Mouse (Mus musculus) left cerebral cortex, postnatal 10 days (tissue): Measurements from ENCODE around the gene H2-K1. TPM values are rescaled to one million over a fixed set of nuclear protein-coding genes. Genes with fewer than 3 reads are reported as not detected.

Source experiments
- DNase-seq, 2 experiments: peaks; one replicate each; pipeline ENCODE4 v3.0.0; 2021 to 2022; ENCODE audit warnings: low spot score in 2 of 2, mixed read lengths in 1 of 2; ENCODE audit errors: extremely low spot score in 1 of 2
- intact Hi-C: fragments of 180-260 bp; cut with DNase I; formaldehyde crosslinking; loops from one replicate; pipeline ENCODE4 v1.15.1; 2025
- microRNA-seq: library from miRNA; unstranded; fragments of <30 nt; microRNA quantifications from one replicate; pipeline ENCODE4 v1.2.0, GENCODE M21; 2022
- total RNA-seq, 2 experiments: library from RNA; stranded (reverse); gene quantifications; 2 replicates each; pipeline ENCODE4 v1.2.3; 2021

The H2-K1 gene
- total RNA-seq, 2 experiments from 2014 or later = 10.6 to 11.8 TPM

DNA sequence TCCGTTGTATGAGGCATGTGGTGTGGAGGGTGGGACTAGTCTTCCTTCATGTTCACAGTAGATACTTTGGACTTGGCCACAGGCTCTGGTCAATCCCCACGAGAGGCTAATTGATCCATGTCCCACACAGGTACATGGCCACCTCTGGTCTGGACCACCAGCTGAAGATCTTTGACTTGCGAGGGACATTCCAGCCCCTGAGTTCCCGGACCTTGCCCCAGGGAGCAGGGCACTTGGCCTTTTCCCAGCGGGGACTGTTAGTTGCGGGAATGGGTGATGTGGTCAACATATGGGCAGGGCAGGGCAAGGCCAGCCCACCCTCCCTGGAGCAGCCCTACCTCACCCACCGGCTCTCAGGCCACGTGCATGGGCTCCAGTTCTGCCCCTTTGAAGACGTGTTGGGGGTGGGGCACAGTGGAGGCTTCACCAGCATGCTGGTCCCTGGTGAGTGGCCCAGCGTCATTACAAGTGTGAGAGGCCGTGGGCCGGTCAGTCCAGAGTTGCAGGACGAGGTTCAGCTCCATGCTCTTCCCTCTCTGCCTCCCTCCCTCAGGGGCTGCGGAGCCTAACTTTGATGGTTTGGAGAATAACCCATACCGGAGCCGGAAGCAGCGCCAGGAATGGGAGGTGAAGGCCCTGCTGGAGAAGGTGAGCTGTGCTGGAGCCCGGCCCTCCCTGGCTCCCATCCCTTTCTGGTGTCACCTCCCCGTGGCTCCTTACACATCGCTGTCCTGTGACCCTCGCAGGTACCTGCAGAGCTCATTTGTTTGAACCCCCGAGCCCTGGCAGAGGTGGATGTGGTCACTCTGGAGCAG is 51.9 kb downstream of the H2-K1 start:
- DNase-seq = peak in 1 of 2 experiments; percentile 32
- intact Hi-C loops = no loop called here

DNA sequence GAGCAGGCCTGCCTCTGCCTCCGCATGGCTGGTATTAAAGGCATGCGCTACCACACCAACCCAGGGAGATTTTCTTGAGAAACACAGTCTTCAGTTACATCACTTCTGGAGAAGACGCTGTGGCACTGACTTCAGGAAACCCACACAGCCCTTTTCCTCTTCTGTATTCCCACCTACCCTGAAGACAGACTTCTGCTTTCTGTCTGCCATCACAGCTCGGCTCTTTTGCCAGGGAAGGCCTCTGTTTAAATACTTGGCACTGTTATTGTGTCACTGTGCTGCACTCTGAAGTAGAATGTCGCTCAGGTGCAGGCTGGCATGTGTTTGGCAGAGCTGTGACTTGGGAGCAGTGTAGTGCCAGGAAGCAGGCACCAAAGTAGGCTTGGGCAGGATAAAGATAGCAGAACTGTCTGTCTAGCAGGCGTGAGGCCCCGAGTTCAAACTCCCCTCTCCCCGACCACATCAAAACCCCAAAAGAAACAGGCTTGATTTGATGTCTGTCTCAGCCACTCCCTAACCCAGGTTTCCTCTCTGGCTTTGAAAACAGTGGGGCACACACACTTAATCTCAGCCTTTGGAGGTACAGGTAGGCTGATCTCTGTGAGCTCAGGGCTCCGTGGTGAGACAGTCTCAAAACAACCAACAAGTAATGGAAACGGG is 52.6 kb downstream of the H2-K1 start:
- no peak for DNase-seq
- intact Hi-C loops = no loop called here

Small RNA genes within 50 kb of the gene (microRNA-seq; reads per million reads assigned to microRNA genes)
- gene Mir219a-1 (not detected), gene Mir219c (not detected)

Other genes starting within 250 kb of the H2-K1 start
- 100 to 1,000 TPM; 336 to 350 TPM for gene Rab11b, start 239.8 kb downstream of the H2-K1 start, total RNA-seq
- 1 to 10 TPM; 5.2 to 9.1 TPM for gene Angptl4, start 218.5 kb downstream of the H2-K1 start, total RNA-seq
- gene Kank3, start 189.8 kb downstream of the H2-K1 start, total RNA-seq = 10 to 100 TPM; 37.9 to 38.2 TPM
- 100 to 1,000 TPM; 861 to 875 TPM for gene Rps28, start 175.8 kb downstream of the H2-K1 start, total RNA-seq
- 100 to 1,000 TPM; 225 to 228 TPM for gene Ndufa7, start 175.8 kb downstream of the H2-K1 start, total RNA-seq
- 10 to 100 TPM; 24.1 to 26.4 TPM for gene Cd320, start 157.3 kb downstream of the H2-K1 start, total RNA-seq
- not detected for gene Gm7029, start 126.5 kb downstream of the H2-K1 start, total RNA-seq
- gene Kifc1, start 109.7 kb downstream of the H2-K1 start, total RNA-seq = 1 to 10 TPM; 3.9 to 7.1 TPM
- gene Platr17, start 95.2 kb downstream of the H2-K1 start, total RNA-seq = 1 to 10 TPM; 1.2 TPM
- 10 to 100 TPM; 26.5 to 28.1 TPM for gene Daxx, start 90.9 kb downstream of the H2-K1 start, total RNA-seq
- gene Tapbp, start 84.4 kb downstream of the H2-K1 start, total RNA-seq = 10 to 100 TPM; 33.0 to 34.7 TPM
- gene Zbtb22, start 84.4 kb downstream of the H2-K1 start, total RNA-seq = 10 to 100 TPM; 35.0 to 35.8 TPM
- gene Rgl2, start 70.8 kb downstream of the H2-K1 start, total RNA-seq = 10 to 100 TPM; 67.1 to 68.4 TPM
- gene Pfdn6, start 60.0 kb downstream of the H2-K1 start, total RNA-seq = 10 to 100 TPM; 89.2 to 96.1 TPM
- 10 to 100 TPM; 20.5 to 20.9 TPM for gene Wdr46, start 59.7 kb downstream of the H2-K1 start, total RNA-seq
- gene B3galt4, start 48.9 kb downstream of the H2-K1 start, total RNA-seq = 1 to 10 TPM; 5.2 to 9.8 TPM
- 10 to 100 TPM; 71.3 to 77.5 TPM for gene Vps52, start 44.5 kb downstream of the H2-K1 start, total RNA-seq
- 100 to 1,000 TPM; 440 to 443 TPM for gene Rps18, start 44.3 kb downstream of the H2-K1 start, total RNA-seq
- gene Ring1, start 24.3 kb upstream of the H2-K1 start, total RNA-seq = 10 to 100 TPM; 23.2 to 24.9 TPM
- 10 to 100 TPM; 29.7 to 32.0 TPM for gene H2-Ke6, start 27.7 kb upstream of the H2-K1 start, total RNA-seq
- 100 to 1,000 TPM in 1 of 2 experiments, 10 to 100 TPM in 1; 90.7 to 101 TPM for gene Slc39a7, start 31.3 kb upstream of the H2-K1 start, total RNA-seq
- 10 to 100 TPM; 74.8 to 78.7 TPM for gene Rxrb, start 31.5 kb upstream of the H2-K1 start, total RNA-seq
- gene Col11a2, start 39.1 kb upstream of the H2-K1 start, total RNA-seq = 10 to 100 TPM; 12.2 to 14.3 TPM
- under 1 TPM in 1 of 2 experiments, not detected in 1; 0.55 TPM for gene H2-Oa, start 92.0 kb upstream of the H2-K1 start, total RNA-seq
- 10 to 100 TPM; 26.6 to 27.7 TPM for gene H2-DMa, start 119.2 kb upstream of the H2-K1 start, total RNA-seq
- 100 to 1,000 TPM; 266 to 271 TPM for gene Brd2, start 122.3 kb upstream of the H2-K1 start, total RNA-seq
- 1 to 10 TPM in 1 of 2 experiments, under 1 TPM in 1; 0.99 to 1.4 TPM for gene H2-DMb2, start 143.0 kb upstream of the H2-K1 start, total RNA-seq
- gene H2-DMb1, start 152.7 kb upstream of the H2-K1 start, total RNA-seq = 1 to 10 TPM; 1.2 to 1.8 TPM
- 1 to 10 TPM; 2.7 to 3.3 TPM for gene Tap1, start 187.2 kb upstream of the H2-K1 start, total RNA-seq
- 1 to 10 TPM in 1 of 2 experiments, under 1 TPM in 1; 0.66 to 2.2 TPM for gene Psmb9, start 187.4 kb upstream of the H2-K1 start, total RNA-seq
- gene Psmb8, start 197.4 kb upstream of the H2-K1 start, total RNA-seq = 1 to 10 TPM; 1.7 TPM
- 1 to 10 TPM; 2.6 to 3.0 TPM for gene Tap2, start 203.2 kb upstream of the H2-K1 start, total RNA-seq
- gene H2-Ob, start 238.6 kb upstream of the H2-K1 start, total RNA-seq = under 1 TPM in 1 of 2 experiments, not detected in 1; 0.39 TPM